Mouse (Mus musculus): ENCODE results near the gene Slc7a15. TPM values are rescaled to one million over a fixed set of nuclear protein-coding genes. Genes with fewer than 3 reads are reported as not detected.

Gene Slc7a15
- polyA plus RNA-seq, 1 experiment from 2014 or later, result not detected

DNA sequence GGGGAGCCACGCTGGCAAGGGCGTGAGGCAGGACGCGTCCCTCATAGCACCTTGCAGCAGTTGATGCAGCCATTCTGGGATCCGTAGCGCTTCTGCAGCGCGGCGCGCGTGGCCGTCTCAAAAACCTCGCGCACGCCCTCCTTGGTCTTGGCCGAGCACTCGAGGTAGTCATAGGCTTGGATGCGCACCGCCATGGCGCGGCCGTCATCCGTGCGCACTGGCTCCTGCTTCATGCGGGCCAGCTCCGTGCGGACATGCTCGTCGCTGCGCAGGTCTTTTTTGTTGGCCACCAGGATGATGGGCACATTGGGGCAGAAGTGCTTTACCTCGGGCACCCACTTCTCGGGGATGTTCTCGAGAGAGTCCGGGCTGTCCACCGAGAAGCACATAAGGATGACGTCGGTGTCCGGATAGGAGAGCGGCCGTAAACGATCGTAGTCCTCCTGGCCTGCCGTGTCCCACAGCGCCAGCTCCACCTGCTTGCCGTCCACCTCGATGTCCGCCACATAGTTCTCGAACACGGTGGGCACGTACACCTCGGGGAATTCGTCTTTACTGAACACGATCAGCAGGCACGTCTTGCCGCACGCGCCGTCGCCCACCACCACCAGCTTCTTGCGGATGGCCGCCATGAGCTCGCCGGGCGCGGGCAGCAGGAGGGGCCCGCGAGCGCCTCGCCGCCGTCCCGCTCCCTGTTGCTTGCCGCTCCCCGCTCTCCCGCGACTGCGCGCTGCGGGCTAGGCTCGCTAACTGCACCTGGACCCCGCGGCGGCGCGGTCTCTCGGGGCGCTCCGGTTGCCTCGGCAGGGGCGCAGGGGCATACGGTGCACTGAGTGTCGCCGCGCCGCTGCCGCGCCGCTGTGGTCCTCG lies 99.6 kb downstream of the Slc7a15 start:
- Histone ChIP-seq H3K27ac (replicated peaks) (peak overlapping the region; percentile 99), H3K27me3 (ENCODE audit: low read depth, poor library complexity, severe bottlenecking) (no peaks in the 10 kb centered on the region), H3K36me3 (no peaks in the 10 kb centered on the region), H3K4me1 (peaks cover 49% of the 10 kb centered on the region), H3K4me3 (peak overlapping the region; percentile 79), H3K9me3 (replicated peaks) (no peaks in the 10 kb centered on the region)
- DNase-seq (ENCODE audit: low spot score), result peak; percentile 76
- WGBS, result under 1% methylated on average over 99 of the region's 99 CpGs

DNA sequence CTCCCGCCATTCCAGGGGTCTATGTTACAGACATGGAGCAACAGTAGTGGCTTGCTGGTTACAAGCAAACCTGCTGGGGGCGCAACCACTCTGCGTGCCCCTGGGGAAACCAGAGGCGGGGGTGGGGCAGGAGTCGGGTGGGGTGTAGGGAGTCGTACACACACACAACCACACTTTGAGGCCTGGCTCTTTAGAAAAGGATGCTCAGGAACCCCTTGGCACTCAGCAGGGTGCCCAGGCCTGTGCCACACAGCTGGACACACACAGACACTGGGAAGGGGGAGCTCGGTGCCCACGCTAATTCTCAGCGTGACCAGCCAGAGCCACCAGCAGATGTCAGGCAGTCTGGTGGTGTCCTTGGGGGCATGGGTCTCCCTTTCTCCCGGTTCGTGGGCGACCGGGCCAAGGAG lies 100.3 kb downstream of the Slc7a15 start:
- peak; percentile 63 for DNase-seq (ENCODE audit: low spot score)
- H3K4me1 ChIP-seq, result peaks cover 49% of the 10 kb centered on the region
- H3K27ac ChIP-seq (replicated peaks), result peak overlapping the region; percentile 99
- no peaks in the 10 kb centered on the region for H3K9me3 ChIP-seq (replicated peaks)
- peak overlapping the region; percentile 79 for H3K4me3 ChIP-seq
- WGBS, result 3% methylated on average over 13 of the region's 13 CpGs
- H3K36me3 ChIP-seq, result no peaks in the 10 kb centered on the region
- H3K27me3 ChIP-seq (ENCODE audit: low read depth, poor library complexity, severe bottlenecking), result no peaks in the 10 kb centered on the region

DNA sequence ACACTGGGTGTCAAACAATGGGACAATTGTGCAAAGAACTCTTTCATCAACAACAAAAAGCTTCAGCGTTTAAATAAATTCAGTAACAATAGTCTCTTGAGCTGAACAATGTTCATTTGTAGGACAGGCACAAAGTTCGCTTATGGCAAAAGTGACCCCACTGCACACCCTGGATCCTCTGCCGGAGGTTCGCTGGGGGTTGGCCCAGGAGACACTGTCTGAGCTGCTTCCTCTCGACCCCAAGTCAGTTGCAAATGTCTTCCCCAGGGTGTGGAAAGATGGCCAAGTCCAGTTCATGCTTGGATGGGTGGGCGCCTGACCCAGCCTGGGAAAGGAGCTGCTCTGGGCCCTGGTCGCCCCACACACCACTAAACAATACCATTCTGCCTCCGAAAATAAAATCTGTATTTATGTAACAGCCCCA lies 100.7 kb downstream of the Slc7a15 start:
- H3K4me3 ChIP-seq, result peak overlapping the region; percentile 79
- DNase-seq (ENCODE audit: low spot score), result peak; percentile 50
- H3K27ac ChIP-seq (replicated peaks), result peak overlapping the region; percentile 99
- H3K9me3 ChIP-seq (replicated peaks), result no peaks in the 10 kb centered on the region
- H3K27me3 ChIP-seq (ENCODE audit: low read depth, poor library complexity, severe bottlenecking), result no peaks in the 10 kb centered on the region
- 14% methylated on average over 8 of the region's 8 CpGs for WGBS
- peaks cover 53% of the 10 kb centered on the region for H3K4me1 ChIP-seq
- no peaks in the 10 kb centered on the region for H3K36me3 ChIP-seq

DNA sequence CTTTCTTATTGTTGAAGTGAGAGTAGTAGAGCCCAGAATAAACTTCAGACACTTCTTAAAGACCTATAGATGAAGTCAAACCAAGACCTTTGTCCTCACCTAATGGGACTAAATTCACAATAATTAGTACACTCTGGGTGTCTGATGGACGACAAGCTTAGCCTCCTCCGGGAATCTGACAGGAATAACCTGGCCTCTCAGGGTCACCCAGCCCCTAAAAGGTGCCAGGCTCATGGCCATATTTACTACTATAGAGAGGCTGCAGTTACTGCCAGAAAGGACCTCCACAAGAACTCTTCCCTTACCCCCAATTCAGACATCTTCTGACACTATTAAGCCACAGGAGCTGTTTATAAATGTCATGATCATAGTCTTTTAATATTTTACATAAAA lies 101.6 kb downstream of the Slc7a15 start:
- Histone ChIP-seq H3K9me3 (replicated peaks) (no peaks in the 10 kb centered on the region), H3K4me1 (peaks cover 53% of the 10 kb centered on the region), H3K27me3 (ENCODE audit: low read depth, poor library complexity, severe bottlenecking) (no peaks in the 10 kb centered on the region), H3K36me3 (no peaks in the 10 kb centered on the region), H3K4me3 (peak overlapping the region; percentile 79), H3K27ac (replicated peaks) (no peak overlapping the region)
- no peak for DNase-seq (ENCODE audit: low spot score)
- WGBS, result 33% methylated on average over 2 of the region's 2 CpGs

DNA sequence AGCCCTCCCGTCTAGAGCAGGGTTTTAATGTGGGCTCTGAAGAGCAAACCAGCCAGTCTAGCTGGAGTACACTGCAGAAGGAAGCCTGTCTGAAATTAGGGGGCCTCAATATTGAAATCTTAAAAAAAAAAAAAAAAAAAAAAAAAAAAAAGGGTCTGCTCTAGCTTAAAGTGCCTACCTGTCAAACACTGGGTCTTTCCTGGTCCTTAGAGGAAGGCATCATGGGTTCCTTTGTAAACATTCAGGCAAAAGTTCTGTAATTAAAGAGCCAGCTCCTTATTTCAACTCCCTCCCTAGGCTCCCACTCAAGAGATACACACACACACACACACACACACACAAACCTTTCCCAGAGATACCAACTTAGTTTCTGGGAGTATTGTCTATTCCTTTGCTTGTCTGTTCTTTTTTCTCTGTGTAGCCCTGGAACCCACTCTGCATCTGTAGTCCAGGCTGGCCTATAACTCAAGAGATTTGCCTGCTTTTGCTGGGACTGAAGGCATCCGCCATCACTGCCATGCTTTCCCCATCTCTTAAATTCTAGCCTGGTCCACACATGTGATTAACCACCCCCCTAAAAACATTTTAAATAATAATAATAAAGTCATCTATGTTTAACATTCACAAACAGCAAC lies 102.1 kb downstream of the Slc7a15 start:
- no peak for DNase-seq (ENCODE audit: low spot score)
- H3K4me1 ChIP-seq, result peaks cover 53% of the 10 kb centered on the region
- no peak overlapping the region; the same call in 1 of the 2 replicates for H3K27ac ChIP-seq (replicated peaks)
- H3K27me3 ChIP-seq (ENCODE audit: low read depth, poor library complexity, severe bottlenecking), result no peaks in the 10 kb centered on the region
- H3K4me3 ChIP-seq, result peak overlapping the region; percentile 79
- H3K36me3 ChIP-seq, result no peaks in the 10 kb centered on the region
- WGBS, result 34% methylated on average over 2 of the region's 2 CpGs
- no peaks in the 10 kb centered on the region for H3K9me3 ChIP-seq (replicated peaks)

GRCm38 (mm10) chr12:8495881-8496678 lies 102.8 kb downstream of the Slc7a15 start:
- Histone ChIP-seq H3K27me3 (ENCODE audit: low read depth, poor library complexity, severe bottlenecking) (no peaks in the 10 kb centered on the region), H3K27ac (replicated peaks) (peak overlapping the region; percentile 69; the same call in 1 of the 2 replicates), H3K9me3 (replicated peaks) (no peaks in the 10 kb centered on the region), H3K36me3 (no peaks in the 10 kb centered on the region), H3K4me1 (peaks cover 48% of the 10 kb centered on the region), H3K4me3 (peak overlapping the region; percentile 79)
- WGBS, result 32% methylated on average over 15 of the region's 15 CpGs
- DNase-seq (ENCODE audit: low spot score), result peak; percentile 39

- Histone ChIP-seq H3K27me3 (ENCODE audit: low read depth, poor library complexity, severe bottlenecking) (no peaks in the 10 kb centered on the region), H3K9me3 (replicated peaks) (no peaks in the 10 kb centered on the region), H3K4me1 (peaks cover 40% of the 10 kb centered on the region), H3K4me3 (no peak overlapping the region), H3K36me3 (no peaks in the 10 kb centered on the region), H3K27ac (replicated peaks) (no peak overlapping the region)
- 95% methylated on average over 3 of the region's 3 CpGs for WGBS
- DNase-seq (ENCODE audit: low spot score), result no peak
These were observed 104.2 kb downstream of the Slc7a15 start for GRCm38 (mm10) chr12:8494675-8495074.

GRCm38 (mm10) chr12:8493386-8493785 lies 105.5 kb downstream of the Slc7a15 start:
- no peaks in the 10 kb centered on the region for H3K36me3 ChIP-seq
- DNase-seq (ENCODE audit: low spot score), result no peak
- H3K27ac ChIP-seq (replicated peaks), result no peak overlapping the region
- H3K4me3 ChIP-seq, result no peak overlapping the region
- no peaks in the 10 kb centered on the region for H3K27me3 ChIP-seq (ENCODE audit: low read depth, poor library complexity, severe bottlenecking)
- peaks cover 36% of the 10 kb centered on the region for H3K4me1 ChIP-seq
- H3K9me3 ChIP-seq (replicated peaks), result no peaks in the 10 kb centered on the region
- 68% methylated on average over 3 of the region's 3 CpGs for WGBS

DNA sequence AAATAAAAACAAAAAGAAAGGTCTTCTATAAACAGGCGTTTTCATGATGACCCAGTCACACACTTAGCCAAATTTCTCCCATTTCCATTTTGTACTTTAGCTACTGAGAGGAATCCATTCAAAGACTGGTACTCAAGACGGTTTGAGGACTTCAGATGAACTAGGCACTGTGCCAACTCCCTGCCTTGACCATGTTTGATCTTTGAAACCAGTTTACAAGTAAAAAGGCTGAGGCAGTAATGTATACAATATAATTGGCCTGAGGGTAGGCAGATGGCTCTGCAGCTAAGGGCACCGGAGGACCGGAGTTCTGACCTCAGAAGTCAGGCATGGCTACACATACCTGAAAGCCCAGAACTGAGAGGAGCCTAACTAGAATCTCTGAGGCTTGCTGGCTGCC lies 109.8 kb downstream of the Slc7a15 start:
- DNase-seq (ENCODE audit: low spot score), result no peak
- Histone ChIP-seq H3K4me1 (peaks cover 19% of the 10 kb centered on the region), H3K27ac (replicated peaks) (no peak overlapping the region), H3K4me3 (no peak overlapping the region), H3K27me3 (ENCODE audit: low read depth, poor library complexity, severe bottlenecking) (no peaks in the 10 kb centered on the region), H3K36me3 (no peaks in the 10 kb centered on the region), H3K9me3 (replicated peaks) (no peaks in the 10 kb centered on the region)
- WGBS, result 86% methylated on average over 4 of the region's 4 CpGs

DNA sequence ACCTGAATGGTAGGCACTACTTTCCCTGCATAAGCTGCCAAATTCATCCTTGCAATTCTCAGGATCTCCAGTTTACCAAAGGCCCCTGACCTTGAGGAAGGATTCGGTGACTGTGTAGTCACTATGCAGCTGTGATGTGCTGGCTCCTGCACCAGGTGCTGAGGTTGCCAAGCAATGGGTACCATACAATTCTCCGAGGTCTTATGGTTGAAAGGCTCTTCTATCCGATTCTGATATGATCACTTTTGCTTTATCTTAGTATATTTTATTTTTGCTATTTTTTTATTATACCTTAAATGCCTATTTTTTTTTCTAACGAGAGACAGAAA lies 110.2 kb downstream of the Slc7a15 start:
- Histone ChIP-seq H3K9me3 (replicated peaks) (no peaks in the 10 kb centered on the region), H3K27me3 (ENCODE audit: low read depth, poor library complexity, severe bottlenecking) (no peaks in the 10 kb centered on the region), H3K36me3 (no peaks in the 10 kb centered on the region), H3K27ac (replicated peaks) (peak overlapping the region; percentile 24), H3K4me1 (peaks cover 19% of the 10 kb centered on the region), H3K4me3 (no peak overlapping the region)
- WGBS, result 87% methylated on average over 4 of the region's 4 CpGs
- DNase-seq (ENCODE audit: low spot score), result no peak

- 74% methylated on average over 5 of the region's 5 CpGs for WGBS
- H3K9me3 ChIP-seq (replicated peaks), result no peaks in the 10 kb centered on the region
- peak overlapping the region; percentile 24 for H3K27ac ChIP-seq (replicated peaks)
- H3K4me3 ChIP-seq, result no peak overlapping the region
- peaks cover 15% of the 10 kb centered on the region for H3K4me1 ChIP-seq
- no peaks in the 10 kb centered on the region for H3K27me3 ChIP-seq (ENCODE audit: low read depth, poor library complexity, severe bottlenecking)
- DNase-seq (ENCODE audit: low spot score), result no peak
- no peaks in the 10 kb centered on the region for H3K36me3 ChIP-seq
These were observed 110.8 kb downstream of the Slc7a15 start for GRCm38 (mm10) chr12:8487959-8488651.

- no peak overlapping the region for H3K27ac ChIP-seq (replicated peaks)
- H3K4me3 ChIP-seq, result no peak overlapping the region
- H3K36me3 ChIP-seq, result no peaks in the 10 kb centered on the region
- peaks cover 15% of the 10 kb centered on the region for H3K4me1 ChIP-seq
- DNase-seq (ENCODE audit: low spot score), result no peak
- H3K9me3 ChIP-seq (replicated peaks), result no peaks in the 10 kb centered on the region
- WGBS, result 81% methylated on average over 1 of the region's 1 CpGs
- H3K27me3 ChIP-seq (ENCODE audit: low read depth, poor library complexity, severe bottlenecking), result no peaks in the 10 kb centered on the region
These were observed 111.6 kb downstream of the Slc7a15 start for GRCm38 (mm10) chr12:8487281-8487680.
